Mouse (Mus musculus): Measurements from ENCODE around the gene Il16.

Il16 gene

GRCm38 (mm10) chr7:83682640-83683274 lies 62.8 kb downstream of the Il16 start:
- CTCF ChIA-PET, result no interaction called here

GRCm38 (mm10) chr7:83678506-83678905 lies 67.0 kb downstream of the Il16 start:
- CTCF ChIA-PET, result no interaction called here

GRCm38 (mm10) chr7:83677296-83677695 lies 68.2 kb downstream of the Il16 start:
- CTCF ChIA-PET, result interaction anchor here (0.5 to 0.8 kb wide), 3 partner anchors 102 to 135 kb away, joined by 3 to 5 read pairs (median 4); no protein-coding TSS in a partner anchor

- CTCF ChIA-PET, result interaction anchor here (0.6 to 1.9 kb wide), 4 partner anchors 60 to 188 kb away, joined by 3 to 10 read pairs (median 4); no protein-coding TSS in a partner anchor
These were observed 69.8 kb downstream of the Il16 start for GRCm38 (mm10) chr7:83675545-83676254.

GRCm38 (mm10) chr7:83671573-83671972 lies 74.0 kb downstream of the Il16 start:
- CTCF ChIA-PET, result interaction anchor here (0.5 kb wide), 1 partner anchor 415 kb away, joined by 3 read pairs; no protein-coding TSS in a partner anchor

GRCm38 (mm10) chr7:83668724-83669123 lies 76.8 kb downstream of the Il16 start:
- CTCF ChIA-PET, result interaction anchor here (1.0 kb wide), 1 partner anchor 24 kb away, joined by 3 read pairs; no protein-coding TSS in a partner anchor

- CTCF ChIA-PET, result interaction anchor here (1.0 kb wide), 1 partner anchor 23 kb away, joined by 3 read pairs; no protein-coding TSS in a partner anchor
These were observed 77.4 kb downstream of the Il16 start for GRCm38 (mm10) chr7:83667936-83668645.

- CTCF ChIA-PET, result no interaction called here
These were observed 79.4 kb downstream of the Il16 start for GRCm38 (mm10) chr7:83666087-83666595.

GRCm38 (mm10) chr7:83662711-83663375 lies 82.7 kb downstream of the Il16 start:
- CTCF ChIA-PET, result no interaction called here

- CTCF ChIA-PET, result interaction anchor here (0.7 kb wide), 1 partner anchor 25 kb away, joined by 3 read pairs; no protein-coding TSS in a partner anchor
These were observed 83.8 kb downstream of the Il16 start for GRCm38 (mm10) chr7:83661763-83662162.

GRCm38 (mm10) chr7:83661031-83661430 lies 84.5 kb downstream of the Il16 start:
- CTCF ChIA-PET, result interaction anchor here (1.0 to 1.4 kb wide), 3 partner anchors 23 to 109 kb away, joined by 3 read pairs; no protein-coding TSS in a partner anchor

GRCm38 (mm10) chr7:83660273-83660691 lies 85.2 kb downstream of the Il16 start:
- CTCF ChIA-PET, result interaction anchor here (1.0 to 1.4 kb wide), 2 partner anchors 22 to 110 kb away, joined by 3 read pairs; no protein-coding TSS in a partner anchor

- CTCF ChIA-PET, result no interaction called here
These were observed 86.1 kb downstream of the Il16 start for GRCm38 (mm10) chr7:83659159-83660065.

- CTCF ChIA-PET, result no interaction called here
These were observed 86.8 kb downstream of the Il16 start for GRCm38 (mm10) chr7:83658716-83659115.

- CTCF ChIA-PET, result interaction anchor here (0.6 kb wide), 1 partner anchor 497 kb away, joined by 3 read pairs; the partner anchor contains the start of gene Abhd17c
These were observed 90.4 kb downstream of the Il16 start for GRCm38 (mm10) chr7:83654938-83655630.

- CTCF ChIA-PET, result interaction anchor here (1.0 to 1.2 kb wide), 2 partner anchors 14 to 16 kb away, joined by 3 read pairs; no protein-coding TSS in a partner anchor
These were observed 91.3 kb downstream of the Il16 start for GRCm38 (mm10) chr7:83654196-83654595.

GRCm38 (mm10) chr7:83653605-83654051 lies 91.9 kb downstream of the Il16 start:
- CTCF ChIA-PET, result interaction anchor here (1.0 to 1.2 kb wide), 2 partner anchors 14 to 16 kb away, joined by 3 read pairs; no protein-coding TSS in a partner anchor

GRCm38 (mm10) chr7:83652498-83652897 lies 93.0 kb downstream of the Il16 start:
- CTCF ChIA-PET, result no interaction called here

GRCm38 (mm10) chr7:83650638-83651037 lies 94.9 kb downstream of the Il16 start:
- CTCF ChIA-PET, result interaction anchor here (0.6 to 1.1 kb wide), 3 partner anchors 8 to 26 kb away, joined by 3 to 9 read pairs (median 4); no protein-coding TSS in a partner anchor
